Mouse (Mus musculus): ENCODE results near the gene Dnajb2.

GRCm38 (mm10) chr1:75244175-75244826 is 8.1 kb downstream of the Dnajb2 start:
- TF ChIP-seq POLR2A (IDR thresholded peaks at IDR 0.05; ENCODE audit: insufficient read length, low read depth) = no peak
- TF ChIP-seq USF1 (IDR thresholded peaks at IDR 0.05; ENCODE audit: low read depth) = no peak
- TF ChIP-seq MYOG (IDR thresholded peaks at IDR 0.05; ENCODE audit: control insufficient read depth in 1 of 3, insufficient read depth in 1 of 3, insufficient read length in 2 of 3, low read depth in 2 of 3) = no peak
- no peak for TF ChIP-seq TCF12 (IDR thresholded peaks at IDR 0.05; ENCODE audit: insufficient read depth, poor library complexity, severe bottlenecking)
- no peak for TF ChIP-seq E2F4 (IDR thresholded peaks at IDR 0.05; ENCODE audit: insufficient read depth)
- TF ChIP-seq MAX (IDR thresholded peaks at IDR 0.05; ENCODE audit: low read depth) = no peak
- no peak for TF ChIP-seq POLR2AphosphoS2 (IDR thresholded peaks at IDR 0.05; ENCODE audit: insufficient read length, low read depth)
- no peak for TF ChIP-seq MYOD1 (IDR thresholded peaks at IDR 0.05; ENCODE audit: control insufficient read depth in 1 of 3, insufficient read length in 2 of 3, low read depth in 2 of 3)
- TF ChIP-seq TCF3 (IDR thresholded peaks at IDR 0.05; ENCODE audit: insufficient read length, low read depth) = no peak
- no peak for TF ChIP-seq CEBPB (IDR thresholded peaks at IDR 0.05; ENCODE audit: insufficient read depth, poor library complexity, severe bottlenecking)
- no peak for TF ChIP-seq REST (IDR thresholded peaks at IDR 0.05; ENCODE audit: insufficient read depth, insufficient read length)
- no peak for TF ChIP-seq SRF (IDR thresholded peaks at IDR 0.05; ENCODE audit: control insufficient read depth, insufficient read length, low read depth)
